Mouse (Mus musculus): Measurements from ENCODE around the gene Iqce. TPM values are rescaled to one million over a fixed set of nuclear protein-coding genes. Genes with fewer than 3 reads are reported as not detected.
A peak's percentile ranks its signal among the peaks of the same experiment; 100 is the strongest.

The Iqce gene
- polyA plus RNA-seq, 1 experiment from 2014 or later = 25.1 TPM

- no peak; the same call in 1 of the 2 replicates for ATAC-seq (replicated peaks)
- peak overlapping the region; percentile 72 for H3K4me3 ChIP-seq
- H3K4me1 ChIP-seq = peaks cover 41% of the 10 kb centered on the region
- H3K27ac ChIP-seq (replicated peaks) = peak overlapping the region; percentile 88
- H3K9ac ChIP-seq (replicated peaks) = peak overlapping the region; percentile 3
- no peaks in the 10 kb centered on the region for H3K27me3 ChIP-seq
- peak overlapping the region; percentile 75 for H3K4me2 ChIP-seq (replicated peaks)
- H3K36me3 ChIP-seq = peaks cover 9% of the 10 kb centered on the region; the same call in 1 of the 2 replicates
- WGBS = 38% methylated on average over 17 of the region's 17 CpGs
- no peaks in the 10 kb centered on the region for H3K9me3 ChIP-seq
These were observed 1.6 kb upstream of the Iqce start for GRCm38 (mm10) chr5:140703480-140704377.

- peaks cover 41% of the 10 kb centered on the region for H3K4me1 ChIP-seq
These were observed 519 bp upstream of the Iqce start for GRCm38 (mm10) chr5:140702618-140703175.

GRCm38 (mm10) chr5:140701661-140702060, 517 bp downstream of the Iqce start:
- H3K9ac ChIP-seq (replicated peaks) = peak overlapping the region; percentile 87
- no peaks in the 10 kb centered on the region for H3K27me3 ChIP-seq
- H3K27ac ChIP-seq (replicated peaks) = peak overlapping the region; percentile 89
- H3K4me2 ChIP-seq (replicated peaks) = peak overlapping the region; percentile 77
- H3K9me3 ChIP-seq = no peaks in the 10 kb centered on the region
- peaks cover 7% of the 10 kb centered on the region; the same call in 1 of the 2 replicates for H3K36me3 ChIP-seq
- ATAC-seq (replicated peaks) = peak; percentile 7
- WGBS = 0% methylated on average over 25 of the region's 25 CpGs
- peaks cover 41% of the 10 kb centered on the region for H3K4me1 ChIP-seq
- peak overlapping the region; percentile 83 for H3K4me3 ChIP-seq

More at GRCm38 (mm10) chr5:140702618-140703175, 519 bp upstream of the Iqce start:
- Histone ChIP-seq H3K27ac (replicated peaks) (peak overlapping the region; percentile 89), H3K4me2 (replicated peaks) (peak overlapping the region; percentile 77), H3K36me3 (0 out of 2 replicates have a peak, but pooled peaks cover 4% of the 10 kb centered on the region), H3K9me3 (no peaks in the 10 kb centered on the region), H3K9ac (replicated peaks) (peak overlapping the region; percentile 87), H3K27me3 (no peaks in the 10 kb centered on the region), H3K4me3 (peak overlapping the region; percentile 83)
- ATAC-seq (replicated peaks) = no peak
- WGBS = 59% methylated on average over 19 of the region's 19 CpGs

- ATAC-seq (replicated peaks) = no peak
- WGBS = 79% methylated on average over 9 of the region's 9 CpGs
- Histone ChIP-seq H3K36me3 (peaks cover 14% of the 10 kb centered on the region; the same call in 1 of the 2 replicates), H3K9ac (replicated peaks) (no peak overlapping the region), H3K27ac (replicated peaks) (no peak overlapping the region), H3K27me3 (no peaks in the 10 kb centered on the region), H3K4me1 (peaks cover 27% of the 10 kb centered on the region), H3K9me3 (no peaks in the 10 kb centered on the region), H3K4me3 (no peak overlapping the region), H3K4me2 (replicated peaks) (no peak overlapping the region)
These were observed 2.4 kb downstream of the Iqce start for GRCm38 (mm10) chr5:140699776-140700175.

GRCm38 (mm10) chr5:140695987-140696386, 6.2 kb downstream of the Iqce start:
- H3K36me3 ChIP-seq = peaks cover 32% of the 10 kb centered on the region
- WGBS = 81% methylated on average over 7 of the region's 7 CpGs

GRCm38 (mm10) chr5:140688434-140688833, 13.7 kb downstream of the Iqce start:
- no peaks in the 10 kb centered on the region for H3K27me3 ChIP-seq
- no peaks in the 10 kb centered on the region for H3K9me3 ChIP-seq
- no peak overlapping the region for H3K9ac ChIP-seq (replicated peaks)
- no peak overlapping the region for H3K4me2 ChIP-seq (replicated peaks)
- 83% methylated on average over 3 of the region's 3 CpGs for WGBS
- no peak overlapping the region for H3K27ac ChIP-seq (replicated peaks)
- no peak overlapping the region for H3K4me3 ChIP-seq
- no peaks in the 10 kb centered on the region for H3K4me1 ChIP-seq
- H3K36me3 ChIP-seq = peaks cover 39% of the 10 kb centered on the region
- no peak for ATAC-seq (replicated peaks)

More at GRCm38 (mm10) chr5:140695987-140696386, 6.2 kb downstream of the Iqce start:
- no peak overlapping the region for H3K4me3 ChIP-seq
- no peaks in the 10 kb centered on the region for H3K9me3 ChIP-seq
- H3K9ac ChIP-seq (replicated peaks) = no peak overlapping the region
- peaks cover 5% of the 10 kb centered on the region for H3K4me1 ChIP-seq
- no peak for ATAC-seq (replicated peaks)
- H3K27ac ChIP-seq (replicated peaks) = no peak overlapping the region
- no peaks in the 10 kb centered on the region for H3K27me3 ChIP-seq
- no peak overlapping the region for H3K4me2 ChIP-seq (replicated peaks)

GRCm38 (mm10) chr5:140684343-140685148, 17.6 kb downstream of the Iqce start:
- peaks cover 24% of the 10 kb centered on the region for H3K36me3 ChIP-seq
- H3K4me3 ChIP-seq = no peak overlapping the region
- no peak overlapping the region for H3K27ac ChIP-seq (replicated peaks)
- WGBS = 61% methylated on average over 16 of the region's 16 CpGs
- H3K9me3 ChIP-seq = no peaks in the 10 kb centered on the region
- no peak overlapping the region for H3K9ac ChIP-seq (replicated peaks)
- H3K4me2 ChIP-seq (replicated peaks) = no peak overlapping the region
- peak; percentile 60 for ATAC-seq (replicated peaks)
- no peaks in the 10 kb centered on the region for H3K4me1 ChIP-seq
- H3K27me3 ChIP-seq = no peaks in the 10 kb centered on the region

- Histone ChIP-seq H3K4me1 (no peaks in the 10 kb centered on the region), H3K27ac (replicated peaks) (no peak overlapping the region), H3K4me2 (replicated peaks) (no peak overlapping the region), H3K9me3 (no peaks in the 10 kb centered on the region), H3K9ac (replicated peaks) (no peak overlapping the region), H3K4me3 (no peak overlapping the region), H3K27me3 (no peaks in the 10 kb centered on the region), H3K36me3 (peaks cover 24% of the 10 kb centered on the region)
- ATAC-seq (replicated peaks) = no peak
- WGBS = 98% methylated on average over 6 of the region's 6 CpGs
These were observed 20.1 kb downstream of the Iqce start for GRCm38 (mm10) chr5:140682113-140682512.

- H3K27me3 ChIP-seq = no peaks in the 10 kb centered on the region
- no peak overlapping the region for H3K4me3 ChIP-seq
- peaks cover 27% of the 10 kb centered on the region for H3K36me3 ChIP-seq
- WGBS = 92% methylated on average over 1 of the region's 1 CpGs
- no peak overlapping the region for H3K4me2 ChIP-seq (replicated peaks)
- no peak overlapping the region for H3K27ac ChIP-seq (replicated peaks)
- ATAC-seq (replicated peaks) = no peak
- H3K9me3 ChIP-seq = no peaks in the 10 kb centered on the region
- no peak overlapping the region for H3K9ac ChIP-seq (replicated peaks)
- H3K4me1 ChIP-seq = no peaks in the 10 kb centered on the region
These were observed 21.2 kb downstream of the Iqce start for GRCm38 (mm10) chr5:140680950-140681349.

GRCm38 (mm10) chr5:140680051-140680450, 22.1 kb downstream of the Iqce start:
- ATAC-seq (replicated peaks) = no peak
- H3K4me3 ChIP-seq = no peak overlapping the region
- H3K9ac ChIP-seq (replicated peaks) = no peak overlapping the region
- H3K36me3 ChIP-seq = peaks cover 25% of the 10 kb centered on the region
- no peaks in the 10 kb centered on the region for H3K9me3 ChIP-seq
- H3K4me1 ChIP-seq = no peaks in the 10 kb centered on the region
- H3K4me2 ChIP-seq (replicated peaks) = no peak overlapping the region
- no peaks in the 10 kb centered on the region for H3K27me3 ChIP-seq
- 89% methylated on average over 6 of the region's 6 CpGs for WGBS
- H3K27ac ChIP-seq (replicated peaks) = no peak overlapping the region

- Histone ChIP-seq H3K36me3 (peaks cover 24% of the 10 kb centered on the region), H3K9me3 (no peaks in the 10 kb centered on the region)
These were observed 25.0 kb downstream of the Iqce start for GRCm38 (mm10) chr5:140677137-140677536.

More at GRCm38 (mm10) chr5:140677137-140677536, 25.0 kb downstream of the Iqce start:
- 92% methylated on average over 6 of the region's 6 CpGs for WGBS
- no peaks in the 10 kb centered on the region for H3K27me3 ChIP-seq
- no peaks in the 10 kb centered on the region for H3K4me1 ChIP-seq
- no peak overlapping the region for H3K4me2 ChIP-seq (replicated peaks)
- no peak overlapping the region for H3K9ac ChIP-seq (replicated peaks)
- ATAC-seq (replicated peaks) = no peak
- no peak overlapping the region for H3K4me3 ChIP-seq
- H3K27ac ChIP-seq (replicated peaks) = no peak overlapping the region

Measured in forebrain, embryonic 15.5 days (tissue).